Mouse (Mus musculus): ENCODE measurements around the gene Rps3a1.

GRCm38 (mm10) chr3:86141886-86142262, 628 bp downstream of the Rps3a1 start:
- no peak for TF ChIP-seq CTCF (IDR thresholded peaks at IDR 0.05; ENCODE audit: borderline replicate concordance, control insufficient read depth, extremely low read depth, insufficient read depth, low read length, poor library complexity)
- TF ChIP-seq POLR2A (IDR thresholded peaks at IDR 0.05; ENCODE audit: control insufficient read depth, extremely low read depth, insufficient read depth, low read length, poor library complexity) = no peak
